Mouse (Mus musculus): Measurements from ENCODE around the gene Spg7.

DNA sequence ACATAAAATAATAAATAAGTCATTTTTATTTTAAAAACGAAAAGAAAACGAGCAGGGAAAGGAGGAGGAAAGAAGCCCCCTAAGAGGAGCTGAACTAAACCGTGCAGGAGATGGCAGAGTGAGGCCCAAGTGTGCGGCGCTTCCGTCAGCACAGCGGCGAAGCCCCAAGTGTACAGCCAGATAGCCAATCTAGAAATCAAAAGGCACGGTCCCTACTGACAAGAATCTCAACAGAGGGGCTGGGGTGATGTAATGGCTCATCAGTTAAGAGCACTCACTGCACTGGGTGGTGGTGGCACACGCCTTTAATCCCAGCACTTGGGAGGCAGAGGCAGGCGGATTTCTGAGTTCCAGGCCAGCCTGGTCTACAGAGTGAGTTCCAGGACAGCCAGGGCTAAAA, 25.3 kb upstream of the Spg7 start:
- no peak for TF ChIP-seq POLR2A (IDR thresholded peaks at IDR 0.05; ENCODE audit: low read depth, low read length)
- TF ChIP-seq EP300 (IDR thresholded peaks at IDR 0.05; ENCODE audit: low read length), result no peak
- TF ChIP-seq CTCF (conservative IDR thresholded peaks at IDR 0.05 in 1 of 2, IDR thresholded peaks at IDR 0.05 in 1 of 2; ENCODE audit: low read depth in 2 of 2, low read length in 2 of 2), result no peak
- TF ChIP-seq MYC (IDR thresholded peaks at IDR 0.05; ENCODE audit: low read depth, low read length), result no peak
- TF ChIP-seq ETS1 (conservative IDR thresholded peaks at IDR 0.05; ENCODE audit: low read depth, low read length), result no peak
- TF ChIP-seq SIN3A (IDR thresholded peaks at IDR 0.05; ENCODE audit: low read length), result no peak
- TF ChIP-seq UBTF (IDR thresholded peaks at IDR 0.05; ENCODE audit: low read depth, low read length), result no peak
- no peak for TF ChIP-seq HCFC1 (IDR thresholded peaks at IDR 0.05; ENCODE audit: low read depth, low read length)
- TF ChIP-seq USF1 (IDR thresholded peaks at IDR 0.05; ENCODE audit: low read depth, low read length), result no peak
- no peak for TF ChIP-seq MAX (IDR thresholded peaks at IDR 0.05; ENCODE audit: low read length)
- no peak for TF ChIP-seq ZNF384 (IDR thresholded peaks at IDR 0.05; ENCODE audit: low read depth, low read length)

Measured in CH12.LX (cell line).